Mouse (Mus musculus): ENCODE results near the gene Klrb1b.

GRCm38 (mm10) chr6:128793734-128794133 is 32.4 kb downstream of the Klrb1b start:
- TF ChIP-seq POLR2A (IDR thresholded peaks at IDR 0.05; ENCODE audit: borderline replicate concordance, extremely low read depth, low read depth, low read length): no peak
- TF ChIP-seq CTCF (IDR thresholded peaks at IDR 0.05; ENCODE audit: insufficient read depth, low read length): no peak

All from lung, adult 2 months (tissue).